ENCODE assay signal across 8 mouse cellular contexts in genomic region chr16:38522129-38523084, GRCm38 (mm10). TPM values are rescaled to one million over a fixed set of nuclear protein-coding genes. Genes with fewer than 3 reads are reported as not detected.
DNase-seq lines count a peak whose midpoint lies in the region; ATAC-seq and TF ChIP-seq lines count a peak whose summit lies in the region.

Gene Timmdc1 (minus strand): TSS chr16:38522663.

- no peak for TF ChIP-seq RAD21 in MEL (IDR thresholded peaks at IDR 0.05; ENCODE audit: low read depth, low read length)

- DNase-seq in MEL (ENCODE audit: low read depth, low spot score) = peak; percentile 97
- DNase-seq in cerebellum, adult 2 months = peak; percentile 97
- peak; percentile 96 for DNase-seq in forebrain, postnatal 0 days
- peak; percentile 96 for DNase-seq in heart, postnatal 4 days
- DNase-seq in layer of hippocampus, adult 8-10 months (ENCODE audit: low spot score in 2 of 2) = peak; percentile 94 to 95
- DNase-seq in ovary, adult 18-20 months (ENCODE audit: low spot score) = peak; percentile 91
- peak; percentile 99 for DNase-seq in thymus, postnatal 0 days (ENCODE audit: low spot score)

- no peak for TF ChIP-seq CTCF in MEL (IDR thresholded peaks at IDR 0.05 in 2 of 3, conservative IDR thresholded peaks at IDR 0.05 in 1 of 3; ENCODE audit: control insufficient read depth in 1 of 3, insufficient read depth in 1 of 3, low read depth in 2 of 3, low read length in 3 of 3, poor library complexity in 1 of 3, severe bottlenecking in 1 of 3)
- no peak; the same call in 1 of the 2 replicates for TF ChIP-seq CTCF in cerebellum, adult 2 months (IDR thresholded peaks at IDR 0.05; ENCODE audit: borderline replicate concordance, insufficient read depth, low read depth, low read length)
- TF ChIP-seq CTCF in forebrain, postnatal 0 days (IDR thresholded peaks at IDR 0.05; ENCODE audit: low read depth) = peak; percentile 49

- peak; percentile 91 to 95 for TF ChIP-seq POLR2A in MEL (IDR thresholded peaks at IDR 0.05; ENCODE audit: control insufficient read depth in 1 of 2, insufficient read depth in 1 of 2, low read depth in 1 of 2, low read length in 2 of 2, poor library complexity in 1 of 2)
- TF ChIP-seq POLR2A in cerebellum, adult 2 months (IDR thresholded peaks at IDR 0.05; ENCODE audit: borderline replicate concordance, insufficient read depth, low read length) = peak; percentile 76; the same call in 1 of the 2 replicates

- peak within 1 kb of the TSS; percentile 76 for H3K4me2 ChIP-seq in forebrain, postnatal 0 days (ENCODE audit: low read depth)
- H3K4me2 ChIP-seq in lung, embryonic 15.5 days = peak within 1 kb of the TSS; percentile 60

- H3K36me3 ChIP-seq in MEL (ENCODE audit: control insufficient read depth in 1 of 2, insufficient read depth in 2 of 2, low read length in 2 of 2) = peaks cover 1 to 12% of the 10 kb centered on the region in 2 experiments
- H3K36me3 ChIP-seq in forebrain, postnatal 0 days (ENCODE audit: insufficient read depth) = peaks cover 42% of the 10 kb centered on the region
- peaks cover 29% of the 10 kb centered on the region for H3K36me3 ChIP-seq in lung, embryonic 15.5 days

- peak; percentile 99 for ATAC-seq in forebrain, postnatal 0 days
- peak; percentile 98 for ATAC-seq in lung, embryonic 15.5 days (ENCODE audit: borderline replicate concordance, extremely low read depth, low FRiP score, low TSS enrichment)

- H3K79me2 ChIP-seq in MEL (ENCODE audit: control insufficient read depth, insufficient read depth, low read length, poor library complexity) = peaks cover 13% of the 10 kb centered on the region

- H3K4me3 ChIP-seq in MEL (ENCODE audit: control insufficient read depth in 1 of 2, insufficient read depth in 1 of 2, low read depth in 2 of 2, low read length in 2 of 2) = peak within 1 kb of the TSS; percentile 77 to 91
- peak within 1 kb of the TSS; percentile 95 for H3K4me3 ChIP-seq in cerebellum, adult 2 months (replicated peaks; ENCODE audit: insufficient read depth, low read depth, low read length)
- peak within 1 kb of the TSS; percentile 92 for H3K4me3 ChIP-seq in forebrain, postnatal 0 days (ENCODE audit: low read depth, low read length)
- H3K4me3 ChIP-seq in lung, embryonic 15.5 days = peak within 1 kb of the TSS; percentile 70

- no peaks in the 10 kb centered on the region for H3K9me3 ChIP-seq in MEL (replicated peaks; ENCODE audit: insufficient read depth, low read length)
- H3K9me3 ChIP-seq in forebrain, postnatal 0 days (ENCODE audit: low read length) = no peaks in the 10 kb centered on the region
- H3K9me3 ChIP-seq in lung, embryonic 15.5 days = no peaks in the 10 kb centered on the region

- under 1% methylated on average over 73 of the region's 73 CpGs for WGBS in cerebellum, adult 2 months
- WGBS in forebrain, postnatal 0 days = under 1% methylated on average over 73 of the region's 73 CpGs
- WGBS in lung, embryonic 15.5 days = under 1% methylated on average over 73 of the region's 73 CpGs

- H3K4me1 ChIP-seq in MEL (ENCODE audit: control insufficient read depth in 1 of 2, insufficient read depth in 2 of 2, low read length in 2 of 2) = peaks cover 0 to 3% of the 10 kb centered on the region in 2 experiments; a peak in 2 of 4 replicates
- H3K4me1 ChIP-seq in cerebellum, adult 2 months (ENCODE audit: control insufficient read depth, insufficient read depth, low read length) = peaks cover 4% of the 10 kb centered on the region; the same call in 1 of the 2 replicates
- H3K4me1 ChIP-seq in forebrain, postnatal 0 days (ENCODE audit: insufficient read depth) = no peaks in the 10 kb centered on the region
- H3K4me1 ChIP-seq in lung, embryonic 15.5 days = peaks cover 12% of the 10 kb centered on the region

- H3K27me3 ChIP-seq in MEL (ENCODE audit: control insufficient read depth in 1 of 2, insufficient read depth in 2 of 2, low read length in 2 of 2) = no peaks in the 10 kb centered on the region
- no peaks in the 10 kb centered on the region for H3K27me3 ChIP-seq in cerebellum, adult 2 months (ENCODE audit: control insufficient read depth, insufficient read depth, low read length)
- H3K27me3 ChIP-seq in forebrain, postnatal 0 days (ENCODE audit: insufficient read depth, low read length) = no peaks in the 10 kb centered on the region
- H3K27me3 ChIP-seq in lung, embryonic 15.5 days = no peaks in the 10 kb centered on the region

- peak in 1 of 2 experiments; percentile 8; a peak in 1 of 4 replicates for TF ChIP-seq EP300 in MEL (IDR thresholded peaks at IDR 0.05; ENCODE audit: low read depth in 1 of 2, low read length in 2 of 2)

- H3K9ac ChIP-seq in MEL (ENCODE audit: control insufficient read depth, low read depth, low read length, poor library complexity, severe bottlenecking) = peak within 1 kb of the TSS; percentile 96
- H3K9ac ChIP-seq in forebrain, postnatal 0 days = peak within 1 kb of the TSS; percentile 97
- peak within 1 kb of the TSS; percentile 75 for H3K9ac ChIP-seq in lung, embryonic 15.5 days

- H3K27ac ChIP-seq in MEL (ENCODE audit: control insufficient read depth, low read depth, low read length) = peak within 1 kb of the TSS; percentile 92
- peak within 1 kb of the TSS; percentile 88 for H3K27ac ChIP-seq in cerebellum, adult 2 months (ENCODE audit: insufficient read depth, low read length)
- peak within 1 kb of the TSS; percentile 94 for H3K27ac ChIP-seq in forebrain, postnatal 0 days (ENCODE audit: low read depth, low read length)
- peak within 1 kb of the TSS; percentile 92 for H3K27ac ChIP-seq in lung, embryonic 15.5 days

TF ChIP-seq in MEL, 35 proteins besides CTCF, POLR2A, EP300 and RAD21 (continues in another document):
- TF ChIP-seq ZMIZ1 (IDR thresholded peaks at IDR 0.05; ENCODE audit: low read depth, low read length) = peak; percentile 80
- no peak for TF ChIP-seq GATA1 (IDR thresholded peaks at IDR 0.05; ENCODE audit: low read depth, low read length)
- TF ChIP-seq SMC3 (IDR thresholded peaks at IDR 0.05; ENCODE audit: low read depth, low read length) = no peak
- TF ChIP-seq NRF1 (IDR thresholded peaks at IDR 0.05; ENCODE audit: insufficient read depth, low read depth, low read length, poor library complexity, severe bottlenecking) = no peak; the same call in 1 of the 2 replicates
- no peak for TF ChIP-seq E2F4 (IDR thresholded peaks at IDR 0.05; ENCODE audit: borderline replicate concordance, low read depth, low read length)
- TF ChIP-seq MAX (IDR thresholded peaks at IDR 0.05; ENCODE audit: low read length) = peak; percentile 66
- no peak for TF ChIP-seq ZKSCAN1 (IDR thresholded peaks at IDR 0.05; ENCODE audit: low read depth, low read length)
- peak; percentile 73 for TF ChIP-seq SIN3A (IDR thresholded peaks at IDR 0.05; ENCODE audit: low read length)
- TF ChIP-seq CHD1 (IDR thresholded peaks at IDR 0.05; ENCODE audit: low read depth, low read length) = peak; percentile 89
- peak; percentile 79 for TF ChIP-seq TBP (IDR thresholded peaks at IDR 0.05; ENCODE audit: low read depth, low read length)
- no peak for TF ChIP-seq USF1 (IDR thresholded peaks at IDR 0.05; ENCODE audit: low read depth, low read length)
- TF ChIP-seq POLR2AphosphoS2 (IDR thresholded peaks at IDR 0.05; ENCODE audit: low read length) = peak; percentile 94
- TF ChIP-seq ZC3H11A (IDR thresholded peaks at IDR 0.05; ENCODE audit: low read depth, low read length) = no peak
- TF ChIP-seq TCF12 (IDR thresholded peaks at IDR 0.05; ENCODE audit: low read depth, low read length) = peak; percentile 42
- no peak for TF ChIP-seq TAL1 (IDR thresholded peaks at IDR 0.05; ENCODE audit: low read length)
- TF ChIP-seq MYC (IDR thresholded peaks at IDR 0.05; ENCODE audit: low read depth, low read length) = peak; percentile 31; the same call in 1 of the 2 replicates
- TF ChIP-seq MAFK (IDR thresholded peaks at IDR 0.05; ENCODE audit: borderline replicate concordance, low read depth, low read length) = no peak
- peak; percentile 90; the same call in 1 of the 2 replicates for TF ChIP-seq MAZ (IDR thresholded peaks at IDR 0.05; ENCODE audit: low read depth, low read length)
- TF ChIP-seq NELFE (IDR thresholded peaks at IDR 0.05; ENCODE audit: low read depth, low read length) = peak; percentile 96
- TF ChIP-seq CHD2 (IDR thresholded peaks at IDR 0.05; ENCODE audit: low read length) = no peak
- no peak for TF ChIP-seq JUND (IDR thresholded peaks at IDR 0.05; ENCODE audit: low read depth, low read length)
- TF ChIP-seq POLR2AphosphoS5 (IDR thresholded peaks at IDR 0.05; ENCODE audit: borderline replicate concordance, low read depth, low read length) = no peak
- TF ChIP-seq MXI1 (IDR thresholded peaks at IDR 0.05; ENCODE audit: low read depth, low read length) = peak; percentile 90
- no peak for TF ChIP-seq MEF2A (IDR thresholded peaks at IDR 0.05; ENCODE audit: extremely low read depth, insufficient replicate concordance, low read depth, low read length, poor library complexity, severe bottlenecking)
- TF ChIP-seq ELF1 (IDR thresholded peaks at IDR 0.05; ENCODE audit: low read depth, low read length) = peak; percentile 90
- 0 out of 2 replicates have a peak, but pooled peaks have one; percentile 5 for TF ChIP-seq ZNF384 (IDR thresholded peaks at IDR 0.05; ENCODE audit: low read depth, low read length)
- TF ChIP-seq USF2 (IDR thresholded peaks at IDR 0.05; ENCODE audit: borderline replicate concordance in 1 of 2, insufficient read depth in 1 of 2, low read depth in 1 of 2, low read length in 2 of 2) = no peak
- TF ChIP-seq BHLHE40 (IDR thresholded peaks at IDR 0.05; ENCODE audit: borderline replicate concordance, low read depth, low read length) = no peak
- TF ChIP-seq UBTF (IDR thresholded peaks at IDR 0.05; ENCODE audit: borderline replicate concordance, insufficient read depth, low read depth, low read length) = no peak
- TF ChIP-seq HCFC1 (IDR thresholded peaks at IDR 0.05; ENCODE audit: low read depth, low read length) = peak; percentile 84
- TF ChIP-seq ETS1 (IDR thresholded peaks at IDR 0.05; ENCODE audit: low read depth, low read length) = 0 out of 2 replicates have a peak, but pooled peaks have one; percentile 10

RNA-seq across cellular contexts. Expression of gene Timmdc1, which starts in this region (rescaled TPM):
- total RNA-seq in MEL (2012; rRNA removed) = 36.4 and 38.0 TPM in 2 replicates
- 10 to 100 TPM in 1 of 2 experiments, not detected in 1; 40.4 TPM for polyA plus RNA-seq in MEL (2012; ENCODE audit: insufficient read depth in 1 of 2, insufficient read length in 2 of 2, low read depth in 1 of 2, low replicate concordance in 2 of 2, missing spikeins in 1 of 2)
- 19.7 and 19.9 TPM in 2 replicates for polyA plus RNA-seq in cerebellum, adult 2 months (2012; rRNA removed)
- 30.3 and 34.3 TPM in 2 replicates for total RNA-seq in forebrain, postnatal 0 days (2014; rRNA removed)
- polyA plus RNA-seq in forebrain, postnatal 0 days (2015; fragmentation: Nextera tagmentation; extraction: Ambion mirVana) = 22.2 and 27.2 TPM in 2 replicates
- 10 to 100 TPM; 56.8 to 58.2 TPM for total RNA-seq in heart, postnatal 4 days (2021)
- 10 to 100 TPM; 24.8 to 28.1 (median 27.2) TPM for total RNA-seq in layer of hippocampus, adult 8-10 months (2022)
- polyA plus RNA-seq in lung, embryonic 15.5 days (2015; fragmentation: Nextera tagmentation; extraction: Ambion mirVana) = 23.4 and 23.5 TPM in 2 replicates
- polyA plus RNA-seq in thymus, postnatal 0 days (2015; fragmentation: Nextera tagmentation; extraction: Ambion mirVana) = 29.4 and 30.1 TPM in 2 replicates

Comparison
In these comparisons a context has a peak if more than half of its experiments do, and no peak if none do; other contexts are left out.
1. Peak in every context shown above with its lines: DNase-seq, ATAC-seq, H3K4me3 ChIP-seq and H3K27ac ChIP-seq.